Mouse (Mus musculus) cerebellum, adult 11 months (tissue): ENCODE measurements around the gene Gm266.
"Not testable (repeated sequence)": the region's sequence is repeated elsewhere in the genome, so short reads cannot be mapped to it uniquely, and the experiment has no call there.

ENCODE experiments used
- DNase-seq: peaks from one replicate; pipeline ENCODE4 v3.0.0; 2022

Gene Gm266

DNA sequence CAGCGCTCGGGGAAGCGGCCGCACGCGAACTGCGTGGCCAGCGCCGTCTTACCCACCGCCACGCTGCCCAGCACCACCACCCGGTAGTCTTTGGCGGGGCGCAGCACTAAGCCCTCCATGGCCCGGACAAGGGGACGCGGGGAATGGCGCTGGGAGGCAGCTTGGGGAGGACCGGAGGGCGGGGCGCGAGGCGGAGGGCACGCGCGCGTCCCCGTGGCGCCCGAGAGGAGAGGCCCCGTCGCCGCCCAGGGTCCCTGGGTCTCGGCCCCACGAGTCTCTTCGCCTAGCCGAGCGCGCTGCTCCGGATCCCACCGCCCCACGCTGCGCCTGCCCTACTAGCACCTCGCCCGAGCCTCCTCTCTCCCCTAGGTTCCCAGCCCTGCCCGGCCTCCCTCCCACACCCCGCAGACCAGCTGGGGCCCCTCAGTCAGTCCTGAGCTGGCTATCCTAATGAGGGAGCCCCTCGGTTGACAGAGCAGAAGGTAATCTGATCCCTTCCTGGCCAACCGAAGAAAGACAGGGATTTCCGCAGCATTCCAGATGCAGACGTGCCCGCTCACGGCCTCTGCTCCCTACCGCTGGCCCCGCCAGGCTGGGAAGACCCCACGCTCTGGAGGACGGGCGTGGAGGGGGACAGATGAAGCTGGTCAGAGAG, at the start of gene Gm266:
Gene Gm266, minus strand, starts transcription at position 172 of the 655 bp plus-strand sequence.
- no peak for DNase-seq

DNA sequence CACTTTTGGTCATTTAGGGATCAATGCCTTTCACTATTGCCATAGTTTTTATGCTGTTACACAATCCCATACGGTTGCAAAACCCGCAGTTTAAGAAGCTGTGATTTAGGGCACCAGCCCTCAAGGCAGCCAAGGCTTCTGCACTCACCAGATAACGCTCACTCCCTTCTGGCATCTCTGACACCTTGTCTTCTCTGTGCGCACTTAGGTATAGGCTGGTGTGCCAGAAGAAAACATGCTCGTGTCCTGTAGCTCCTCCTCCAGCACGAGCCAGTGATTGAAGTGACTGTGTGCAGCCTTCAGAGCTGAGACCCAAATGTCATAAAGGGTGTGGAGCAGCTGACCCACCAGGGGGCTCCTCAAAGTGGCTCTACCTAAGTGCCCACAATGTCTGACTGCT, 49.7 kb upstream of the Gm266 start:
- no peak for DNase-seq

DNA sequence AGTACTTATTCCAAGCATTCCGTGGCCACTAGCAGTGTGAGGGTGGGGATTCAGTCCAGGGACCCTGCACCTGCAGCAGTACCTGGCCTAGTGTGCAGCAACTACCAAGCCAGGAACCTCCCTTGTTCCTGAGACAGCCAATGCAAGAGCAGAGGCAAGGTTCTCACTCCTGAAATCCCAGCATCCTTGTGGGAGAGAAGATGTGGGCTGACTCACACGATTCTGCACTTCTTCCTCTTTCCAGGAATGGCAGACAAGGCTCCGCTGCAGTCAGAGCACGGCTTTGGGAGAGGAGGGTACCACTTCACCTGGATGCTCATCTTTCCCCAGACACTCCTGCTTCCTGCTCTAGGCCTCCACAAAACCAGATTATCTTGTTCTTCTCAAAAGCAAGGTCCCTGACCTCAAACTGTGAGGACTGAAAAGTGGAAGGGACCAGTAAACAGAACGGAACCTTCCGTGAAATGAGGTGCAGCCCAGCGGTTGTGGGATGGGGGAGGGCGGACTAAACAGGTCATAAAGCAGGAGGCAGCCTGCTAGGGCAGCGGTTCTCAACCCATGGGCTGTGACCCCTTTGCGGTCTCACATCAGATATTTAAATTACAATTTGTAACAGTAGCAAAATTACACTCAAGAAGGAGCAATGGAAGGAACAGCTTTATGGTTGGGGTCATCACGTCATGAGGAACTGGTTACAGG, 47.6 kb upstream of the Gm266 start:
- DNase-seq = no peak

DNA sequence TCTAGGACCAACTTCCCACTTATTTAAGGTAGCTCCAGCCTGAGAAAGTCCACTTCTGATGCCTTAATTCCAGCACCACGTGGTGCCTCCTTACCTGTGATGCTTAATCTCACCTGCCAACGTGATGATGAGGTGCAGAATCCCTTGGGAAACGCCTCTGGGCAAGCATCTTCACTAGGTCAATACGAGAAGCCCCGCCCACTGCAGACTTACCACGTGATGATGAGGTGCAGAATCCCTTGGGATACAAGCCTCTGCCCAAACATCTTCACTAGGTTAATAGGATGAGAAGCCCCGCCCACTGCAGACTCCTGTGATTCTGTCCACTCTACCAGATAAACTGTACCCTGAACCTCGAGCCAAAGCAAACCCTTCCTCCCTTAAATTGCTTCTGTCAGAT, 43.6 kb upstream of the Gm266 start:
- DNase-seq = no peak

DNA sequence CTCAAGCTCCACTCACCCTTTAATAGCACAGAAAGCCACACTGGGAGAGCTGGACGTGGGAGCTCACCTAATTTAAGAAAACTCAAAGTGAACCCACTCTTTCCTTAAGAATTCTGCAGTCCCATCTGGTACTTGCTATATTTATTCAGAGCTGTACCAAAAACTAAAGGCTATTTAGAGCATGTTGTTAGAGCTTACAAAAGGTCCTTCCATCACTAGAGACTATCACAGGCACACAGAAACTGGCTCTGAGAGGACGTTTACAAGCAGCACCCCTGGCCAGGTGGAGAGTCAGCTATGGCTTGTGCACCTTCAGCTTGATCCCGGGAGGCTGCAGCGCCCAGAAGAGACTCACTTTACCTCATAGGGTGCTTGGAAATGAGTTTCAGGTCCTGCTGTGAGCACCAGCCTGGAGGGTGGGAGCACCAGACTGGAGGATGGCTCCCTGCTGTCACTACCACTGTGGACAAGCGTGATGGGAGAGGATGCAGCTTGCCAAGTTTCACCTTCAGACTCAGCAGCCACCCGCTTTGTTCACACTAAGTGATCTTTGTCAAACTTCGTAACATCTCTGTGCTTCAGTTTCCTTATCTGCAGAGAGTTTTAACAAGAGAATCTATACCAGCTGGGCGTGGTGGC, 42.1 kb upstream of the Gm266 start:
- DNase-seq = no peak

DNA sequence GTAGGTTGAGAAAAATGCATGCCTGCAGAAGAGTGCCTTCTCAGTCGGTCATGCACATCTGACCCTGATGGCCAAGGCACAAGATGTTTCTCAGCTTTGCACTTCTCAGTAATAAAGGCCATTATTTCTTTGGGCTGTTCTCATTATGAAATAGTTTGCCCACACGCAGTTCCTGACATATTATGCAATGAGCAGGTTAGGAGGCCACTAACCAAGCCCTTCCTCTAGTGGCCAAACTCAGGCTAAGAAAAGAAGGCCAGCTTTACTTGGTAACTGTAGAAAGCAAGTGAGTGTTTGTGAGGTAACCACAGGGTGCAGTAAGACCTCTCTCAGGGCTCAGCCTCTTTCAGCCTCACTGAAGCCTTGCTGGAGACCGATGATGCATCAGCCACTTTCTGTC, 39.3 kb upstream of the Gm266 start:
- no peak for DNase-seq

DNA sequence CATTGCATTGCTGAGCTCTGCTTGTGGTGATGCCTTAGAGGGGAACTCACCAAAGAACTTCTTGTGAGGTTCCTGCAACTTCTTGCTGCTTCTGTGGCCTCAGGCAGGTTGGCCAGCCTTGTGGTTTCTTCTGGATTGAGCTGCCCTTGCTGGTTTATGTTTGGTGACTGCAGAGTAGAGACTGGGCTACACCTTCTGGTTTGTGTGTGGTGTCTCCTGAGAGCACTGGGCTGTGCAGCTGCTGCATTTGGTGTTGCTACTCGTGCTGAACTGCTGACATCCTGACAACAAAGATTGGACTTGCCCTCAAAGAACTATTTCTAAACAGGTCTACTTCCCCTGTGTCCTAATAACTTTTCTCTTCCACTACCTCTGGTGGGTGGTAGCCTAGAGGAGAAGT, 38.8 kb upstream of the Gm266 start:
- no peak for DNase-seq

DNA sequence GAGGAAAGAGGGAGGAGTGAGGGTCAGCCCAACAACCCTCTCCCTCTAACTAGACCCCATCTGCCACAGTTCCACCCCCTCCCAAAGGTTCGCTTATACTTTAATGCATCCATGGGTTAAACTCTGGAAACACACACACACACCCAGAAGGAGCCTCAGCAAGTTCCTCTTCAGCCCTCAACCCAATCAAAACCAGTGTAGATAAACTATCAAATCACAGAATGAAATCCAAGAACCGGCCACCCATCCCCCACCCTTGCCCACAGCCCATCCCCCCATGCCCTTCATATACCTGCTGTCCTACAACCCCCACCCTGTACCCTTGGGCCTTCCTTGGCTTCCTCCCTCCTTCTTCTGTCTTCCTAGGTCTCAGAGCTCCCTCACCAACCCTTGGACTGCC, 35.4 kb upstream of the Gm266 start:
- DNase-seq = no peak

DNA sequence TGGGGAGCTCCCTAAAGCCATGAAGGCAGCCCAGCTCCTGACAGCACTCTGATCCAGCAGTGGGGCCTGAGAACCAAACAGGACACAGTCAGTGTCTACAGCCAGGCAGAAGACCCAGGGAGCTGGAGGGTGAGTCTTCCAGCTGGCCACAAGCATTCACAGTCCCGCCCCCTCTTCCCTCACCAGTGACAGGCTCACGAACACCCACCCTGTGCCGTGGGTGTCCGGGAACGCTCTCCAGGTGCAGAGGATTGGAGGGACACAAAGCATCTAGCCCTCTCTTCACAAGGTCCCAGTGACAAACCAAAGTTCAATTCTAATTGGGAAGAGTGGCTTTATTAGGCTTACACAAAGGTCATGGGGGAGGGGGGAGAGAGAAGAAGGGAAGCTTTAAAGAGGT, 34.2 kb upstream of the Gm266 start:
- no peak for DNase-seq

DNA sequence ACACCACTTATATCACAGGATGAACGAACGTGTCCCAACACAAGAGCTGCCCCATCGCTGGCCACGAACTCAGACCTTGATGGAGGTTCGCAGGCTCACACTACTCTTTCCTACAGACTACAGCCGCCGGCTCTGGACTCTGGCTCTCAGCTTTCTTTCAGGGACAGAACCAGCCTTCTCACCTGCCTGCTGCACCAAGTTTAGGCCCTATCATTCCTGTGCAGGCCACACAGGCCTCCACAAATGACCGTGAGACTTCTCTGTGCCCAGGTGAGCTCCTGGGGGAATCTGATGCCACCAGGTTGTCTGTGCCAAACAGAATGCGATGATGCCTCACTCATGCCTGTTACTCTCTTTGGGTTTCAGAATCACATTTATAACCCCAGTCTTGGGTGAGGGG, 32.8 kb upstream of the Gm266 start:
- DNase-seq = no peak

DNA sequence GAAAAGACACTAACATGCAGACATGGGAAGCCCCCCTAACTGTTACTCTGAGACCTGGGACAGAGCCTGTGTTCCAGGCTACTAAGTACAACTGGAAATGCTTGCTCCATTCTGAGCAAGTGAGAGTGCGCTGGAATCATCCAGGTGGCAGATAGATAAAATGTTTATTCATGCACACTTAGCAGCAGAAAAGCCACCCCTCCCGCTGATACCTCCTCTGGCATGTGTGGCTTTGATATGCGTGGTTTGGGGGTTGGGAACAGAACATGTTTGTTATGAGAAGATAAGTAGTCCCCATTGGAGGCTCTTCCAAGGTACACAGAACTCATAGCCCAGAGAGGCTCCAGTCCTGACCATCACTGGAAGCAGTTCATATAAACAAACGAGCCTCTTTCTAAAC, 32.3 kb upstream of the Gm266 start:
- no peak for DNase-seq

DNA sequence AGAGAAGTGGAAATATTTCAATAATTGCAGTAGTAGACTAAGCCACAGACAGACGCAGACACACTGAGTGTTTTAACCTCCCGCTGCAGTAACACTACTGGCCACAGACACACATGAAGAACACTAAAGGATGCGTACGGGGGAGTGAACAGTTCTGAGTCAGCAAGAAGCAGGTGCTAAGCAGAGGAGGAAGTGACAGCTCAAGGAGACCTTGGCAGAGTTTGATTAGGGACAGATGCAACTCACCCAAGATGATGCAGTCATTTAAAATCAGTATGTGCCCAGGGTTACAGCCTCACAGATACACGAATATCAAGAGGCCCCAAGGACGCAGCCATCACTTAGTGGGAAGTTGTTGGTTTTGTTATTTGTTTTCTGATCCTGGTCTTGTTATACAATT, 31.2 kb upstream of the Gm266 start:
- no peak for DNase-seq

DNA sequence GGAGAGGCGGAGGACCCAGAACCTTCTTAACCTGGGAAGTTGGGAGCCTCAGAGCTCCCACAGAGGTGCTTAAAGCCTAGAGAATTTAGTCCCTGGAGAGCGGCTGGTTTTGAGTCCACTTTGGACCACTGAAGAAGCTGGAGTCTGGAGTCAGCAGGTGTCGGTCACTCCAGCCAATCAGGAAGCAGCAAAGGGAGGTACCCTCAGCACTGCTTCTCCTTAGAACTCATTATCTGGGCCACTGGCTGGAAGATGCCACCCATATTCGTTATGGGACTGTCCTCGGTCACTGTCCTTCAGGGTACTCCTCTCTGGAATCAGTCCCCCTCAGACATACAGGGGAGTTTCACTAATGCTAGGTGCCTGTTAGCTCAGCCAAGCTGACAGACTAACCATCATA, 30.3 kb upstream of the Gm266 start:
- DNase-seq = no peak

DNA sequence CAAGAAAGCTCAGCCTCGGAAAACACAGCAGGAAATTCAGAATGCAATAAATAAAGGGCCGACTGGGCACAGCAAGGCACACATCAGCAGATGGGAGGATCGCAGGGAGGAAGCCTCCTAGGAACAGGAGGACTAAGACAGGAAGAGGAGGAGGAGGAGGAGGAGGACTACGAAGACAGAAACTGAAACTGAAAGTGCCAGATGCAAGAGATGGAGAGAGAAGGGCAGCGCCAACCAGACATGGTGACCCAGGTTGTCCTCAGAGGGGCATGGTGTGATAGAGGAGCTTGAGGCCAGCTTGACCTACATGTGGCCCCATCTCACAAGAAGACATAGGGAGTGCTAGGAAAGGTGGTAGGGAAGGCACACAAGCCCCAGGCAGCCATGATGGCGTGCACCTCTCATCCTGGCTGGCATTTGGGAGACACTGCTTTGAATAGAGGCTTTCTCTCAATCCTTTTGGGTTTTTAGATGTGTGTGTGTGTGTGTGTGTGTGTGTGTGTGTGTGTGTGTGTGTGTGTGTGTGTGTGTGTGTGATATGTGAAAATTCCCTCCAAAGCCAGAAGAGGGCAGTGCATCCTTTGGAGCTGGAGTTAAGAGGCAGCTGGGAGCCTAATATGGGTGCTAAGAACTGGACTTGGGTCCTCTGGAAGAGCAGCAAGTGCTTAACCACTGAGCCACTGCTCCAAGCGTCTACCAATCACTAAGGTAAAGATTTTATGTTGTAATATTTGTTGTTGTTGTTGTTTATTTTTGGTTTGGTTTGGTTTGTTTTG, 29.4 kb upstream of the Gm266 start:
- DNase-seq = no peak

DNA sequence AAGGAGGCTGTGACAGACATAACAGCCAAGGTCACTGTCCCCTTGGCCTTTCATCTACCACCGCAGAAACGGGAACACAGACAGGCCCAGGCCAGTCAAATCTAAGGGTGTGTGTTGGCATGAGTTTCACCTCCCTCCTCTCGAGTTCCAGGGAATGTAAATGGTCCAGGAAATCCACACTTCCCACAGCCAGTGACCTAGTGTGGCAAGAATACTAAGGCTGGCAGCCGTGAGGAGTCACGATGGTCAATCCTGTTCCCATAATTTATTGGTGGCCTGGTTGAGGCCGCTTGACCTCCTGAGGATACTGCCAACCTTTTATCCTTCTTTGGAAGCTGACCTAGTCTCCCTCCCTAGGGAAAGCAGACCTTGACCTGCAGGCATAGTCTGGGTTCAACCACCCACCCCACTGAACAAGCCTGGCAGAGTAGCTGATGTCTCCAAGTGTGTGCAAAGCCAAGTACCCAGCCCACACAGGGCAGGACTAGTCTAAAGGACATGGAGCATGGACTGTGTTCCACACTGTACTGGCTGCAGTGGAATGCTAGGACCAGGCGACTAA, 28.7 kb upstream of the Gm266 start:
- DNase-seq = no peak

DNA sequence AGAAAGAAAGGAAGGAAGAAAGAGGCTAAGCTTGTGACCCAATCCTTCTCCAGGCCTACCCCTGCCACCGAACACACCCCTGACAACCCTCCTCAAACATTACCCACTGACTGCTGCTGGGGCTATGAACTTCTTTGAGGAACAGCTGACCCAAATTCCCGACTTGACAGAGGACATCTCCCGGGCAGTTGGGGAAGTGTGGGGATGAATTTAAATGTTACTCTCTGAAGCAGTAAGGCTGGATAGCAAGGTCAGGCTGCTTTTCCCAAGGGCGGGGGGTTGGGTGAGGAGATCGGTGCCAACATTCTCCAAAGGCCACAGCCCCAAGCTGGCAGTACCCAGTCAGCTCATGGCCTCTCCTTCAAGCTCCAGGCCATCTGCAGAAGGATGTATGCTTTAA, 28.1 kb upstream of the Gm266 start:
- no peak for DNase-seq

DNA sequence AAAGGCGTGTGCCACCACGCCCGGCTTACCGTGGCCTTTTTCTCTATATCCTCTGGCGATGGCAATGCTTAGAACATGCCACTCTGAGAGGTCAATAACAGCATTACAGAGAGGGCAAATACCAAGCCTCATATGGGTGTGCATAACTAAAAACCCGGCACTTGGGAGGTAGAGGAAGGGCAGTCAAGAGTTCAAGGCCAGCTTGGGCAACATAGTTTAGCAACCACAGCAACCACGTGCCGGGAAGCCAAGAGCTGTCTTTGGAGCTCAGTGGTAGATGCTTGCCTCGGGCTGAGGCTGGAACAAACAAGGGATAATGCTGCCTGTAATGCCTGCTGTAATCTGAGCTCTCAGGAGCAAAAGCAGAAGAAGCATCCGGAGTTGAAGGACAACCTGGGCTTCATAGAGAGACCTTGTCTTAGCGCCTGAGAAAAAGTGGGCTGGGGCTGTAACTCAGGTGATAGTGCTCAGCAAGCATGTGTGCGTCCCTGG, 27.0 kb upstream of the Gm266 start:
- no peak for DNase-seq

DNA sequence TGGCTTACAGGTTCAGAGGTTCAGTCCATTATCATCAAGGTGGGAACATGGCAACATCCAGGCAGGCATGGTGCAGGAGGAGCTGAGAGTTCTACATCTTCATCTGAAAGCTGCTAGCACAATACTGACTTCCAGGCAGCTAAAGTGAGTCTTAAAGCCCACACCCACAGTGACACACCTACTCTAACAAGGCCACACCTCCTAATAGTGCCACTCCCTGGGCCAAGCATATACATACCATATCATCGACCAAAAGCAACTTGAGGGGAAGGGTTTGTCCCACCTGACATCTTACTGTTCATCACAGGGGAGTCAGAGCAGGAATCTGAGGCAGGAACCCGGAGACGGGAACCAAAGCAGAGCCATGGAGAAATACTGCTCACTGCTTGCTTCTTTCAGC, 22.8 kb upstream of the Gm266 start:
- DNase-seq = not testable (repeated sequence)

DNA sequence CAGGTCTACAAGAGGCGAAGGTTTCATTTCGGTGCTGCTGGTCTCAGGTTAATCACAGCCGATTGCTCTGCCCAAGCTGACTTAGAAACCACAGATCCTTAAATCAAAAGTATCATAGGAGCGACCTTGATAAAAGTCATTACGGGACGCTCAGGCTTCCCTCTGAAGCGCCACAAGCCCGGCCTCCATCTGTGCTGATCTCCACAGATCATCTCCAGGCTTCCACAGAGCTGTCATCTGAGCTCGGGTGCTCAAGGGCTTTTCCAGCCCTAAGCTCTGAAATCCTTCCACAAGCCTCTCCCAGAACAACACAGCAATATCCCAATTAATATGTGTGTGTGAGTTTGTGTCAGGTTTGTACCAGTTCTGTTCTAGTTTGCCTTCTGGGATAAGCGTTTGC, 22.3 kb upstream of the Gm266 start:
- no peak for DNase-seq

DNA sequence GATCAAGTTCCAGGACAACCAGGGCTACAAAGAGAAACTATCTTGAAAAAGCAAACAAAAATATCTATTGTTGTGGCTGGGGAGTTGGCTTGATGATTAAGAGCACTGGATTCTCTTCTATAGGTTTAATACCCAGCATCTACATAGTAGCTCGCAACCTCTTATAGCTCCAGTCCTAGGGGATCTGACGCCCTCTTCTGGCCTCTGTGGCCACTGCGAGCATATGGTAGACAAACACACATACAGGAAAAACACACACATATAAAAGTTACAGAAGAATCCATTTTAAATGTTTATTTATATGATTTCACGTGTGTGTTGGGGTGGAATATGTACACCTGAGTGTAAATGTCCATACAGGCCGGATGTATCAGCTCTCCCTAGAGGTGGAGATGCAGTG, 21.4 kb upstream of the Gm266 start:
- DNase-seq = no peak

DNA sequence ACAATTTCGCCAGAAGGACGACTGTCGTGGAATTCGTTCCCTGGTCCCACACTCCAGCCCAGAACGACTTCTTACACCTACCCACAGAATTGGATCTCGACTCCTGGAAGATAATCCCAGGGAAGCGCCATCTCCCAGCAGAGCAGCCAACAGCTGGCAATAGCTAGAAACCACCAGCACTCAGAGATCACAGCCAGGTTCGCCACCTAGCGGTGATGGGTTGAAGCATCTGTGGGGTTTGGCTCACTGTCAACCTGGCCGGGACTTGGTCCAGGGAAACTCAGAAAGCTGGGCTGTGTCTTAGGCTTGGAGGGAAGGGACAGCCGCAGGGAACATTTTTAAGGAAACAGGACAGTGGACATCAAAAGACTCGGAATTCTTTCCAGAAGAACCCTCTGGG, 19.3 kb upstream of the Gm266 start:
- peak; percentile 90 for DNase-seq

DNA sequence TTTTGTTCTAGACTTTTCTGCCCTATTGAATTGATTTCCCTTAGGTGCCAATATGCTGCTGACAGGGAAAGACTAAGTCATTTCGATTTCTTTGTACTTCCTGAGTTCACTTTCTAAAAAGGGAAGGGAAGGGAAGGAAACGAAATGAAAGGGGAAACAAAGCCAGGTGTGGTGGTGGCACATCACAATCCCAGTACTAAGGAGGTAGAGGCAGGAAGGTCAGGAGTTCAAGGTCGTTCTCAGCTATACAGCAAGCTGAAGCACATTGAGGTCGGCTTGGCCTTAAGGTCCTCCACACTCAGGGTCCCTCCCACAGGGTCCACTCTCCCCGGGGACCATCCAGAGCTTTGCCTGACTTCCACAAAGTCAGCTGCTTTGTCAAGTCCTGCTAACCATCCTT, 17.9 kb upstream of the Gm266 start:
- DNase-seq = no peak

DNA sequence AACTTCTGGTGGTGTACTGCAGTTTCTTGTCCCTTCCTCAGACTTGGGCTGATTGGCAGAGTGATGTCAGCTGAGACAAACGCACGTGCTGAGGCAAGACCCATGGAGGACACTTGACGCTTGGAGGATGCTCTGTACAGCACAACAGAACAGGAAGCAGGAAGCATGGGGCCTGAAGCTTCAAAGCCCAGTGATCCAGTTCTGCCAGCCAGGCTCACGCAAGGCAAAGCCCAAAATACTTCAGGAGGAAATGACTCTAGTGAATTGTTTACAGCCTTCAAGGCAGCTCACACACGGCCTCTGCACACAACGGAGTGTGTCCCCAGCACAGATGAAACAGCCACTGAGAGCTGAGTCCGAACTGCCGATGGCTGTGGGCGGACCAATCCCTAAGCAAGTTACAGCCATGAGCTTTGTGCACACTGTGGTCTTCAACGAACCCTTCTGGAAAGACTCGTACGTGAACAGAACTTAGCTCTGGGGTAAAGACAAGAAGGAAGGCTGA, 17.5 kb upstream of the Gm266 start:
- no peak for DNase-seq
